Mouse (Mus musculus) liver, adult 2 months (tissue): ENCODE results near the gene Spaca4. TPM values are rescaled to one million over a fixed set of nuclear protein-coding genes. Genes with fewer than 3 reads are reported as not detected.
A peak's percentile ranks its signal among the peaks of the same experiment; 100 is the strongest.

Experiments
- DNase-seq: peaks from one replicate; pipeline ENCODE4 v3.0.0-alpha.2; 2011; ENCODE audit warnings: low read depth, low spot score; ENCODE audit errors: extremely low read depth
- H3K27ac ChIP-seq: fragments of 200-500 bp; replicated peaks from 2 replicates; pipeline ENCODE4 v1.5.1; 2012; ENCODE audit warnings: low read depth, mild to moderate bottlenecking, control low read depth, inconsistent platforms, low read length; ENCODE audit not compliant: insufficient read depth
- H3K27me3 ChIP-seq: fragments of 200-500 bp; 2 replicates; pipeline ENCODE4 v1.6.1; 2012; ENCODE audit warnings: mild to moderate bottlenecking, moderate library complexity, low read length, inconsistent platforms; ENCODE audit not compliant: control insufficient read depth, insufficient read depth
- H3K36me3 ChIP-seq: fragments of 200-500 bp; 2 replicates; pipeline ENCODE4 v1.6.1; 2012; ENCODE audit warnings: low read length, inconsistent platforms; ENCODE audit not compliant: control insufficient read depth, insufficient read depth
- H3K4me1 ChIP-seq: fragments of 200-500 bp; 2 replicates; pipeline ENCODE4 v1.6.1; 2011; ENCODE audit warnings: low read length; ENCODE audit not compliant: control insufficient read depth, insufficient read depth
- H3K4me3 ChIP-seq: fragments of 200-500 bp; 2 replicates; pipeline ENCODE4 v1.5.1; 2011; ENCODE audit warnings: low read depth, mild to moderate bottlenecking, control low read depth, low read length, moderate library complexity; ENCODE audit not compliant: insufficient read depth
- H3K79me2 ChIP-seq: fragments of 200-500 bp; 2 replicates; pipeline ENCODE4 v1.6.1; 2012; ENCODE audit warnings: inconsistent platforms, mild to moderate bottlenecking, low read length, moderate library complexity; ENCODE audit not compliant: control insufficient read depth, insufficient read depth
- H3K9ac ChIP-seq: fragments of 200-500 bp; 2 replicates; pipeline ENCODE4 v1.6.1; 2012; ENCODE audit warnings: low read depth, mild to moderate bottlenecking, control low read depth, inconsistent platforms, low read length
- CTCF ChIP-seq: fragments of 200-500 bp; IDR thresholded peaks from 2 replicates; pipeline ENCODE4 v1.5.1; 2011; ENCODE audit warnings: low read depth, low read length, control low read depth
- POLR2A ChIP-seq: fragments of 200-500 bp; IDR thresholded peaks from 2 replicates; pipeline ENCODE4 v1.6.1; 2011; ENCODE audit warnings: low read length, control low read depth; ENCODE audit not compliant: insufficient read depth; ENCODE audit errors: extremely low read depth
- WGBS: fragments of 180-500 bp; shearing (Covaris S2); methylation state at CpG from one replicate; pipeline ENCODE4 v1.1.7; 2018; 5-methylcytosine and 5-hydroxymethylcytosine counted together
- polyA plus RNA-seq: library from polyadenylated mRNA; depleted of rRNA; stranded (reverse); fragments of >200 nt; gene quantifications from 2 replicates; pipeline ENCODE4 v1.2.3, GENCODE M21; 2012
- total RNA-seq: library from RNA; depleted of rRNA; stranded (reverse); fragments of >200 nt; gene quantifications from 2 replicates; pipeline ENCODE4 v1.2.3, GENCODE M21; 2014

The Spaca4 gene
- total and polyA plus RNA-seq, 2 experiments = not detected

DNA sequence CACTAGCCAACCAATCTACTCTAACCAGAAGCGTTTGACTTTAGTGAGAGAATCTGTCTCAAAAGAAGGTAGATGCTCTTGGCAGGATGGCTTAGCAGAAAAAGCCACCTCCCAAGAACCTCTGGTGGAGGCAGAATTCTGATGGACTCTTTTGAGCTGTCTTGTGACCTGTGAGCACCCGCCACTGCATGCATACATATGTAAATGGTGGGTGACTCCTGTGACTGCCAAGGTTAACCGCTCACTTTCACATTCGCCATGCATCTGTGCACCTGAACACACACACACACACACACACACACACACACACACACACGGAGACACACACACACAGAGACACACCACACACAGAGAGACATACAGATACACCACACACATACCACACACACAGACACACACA lies 21.8 kb upstream of the Spaca4 start:
- no peak for DNase-seq
- Histone ChIP-seq H3K27ac (no peak overlapping the region), H3K4me3 (no peak overlapping the region), H3K9ac (no peak overlapping the region), H3K27me3 (no peaks in the 10 kb centered on the region; the same call in none of the 2 replicates), H3K79me2 (no peaks in the 10 kb centered on the region), H3K4me1 (no peaks in the 10 kb centered on the region), H3K36me3 (no peaks in the 10 kb centered on the region)
- WGBS = 90% methylated on average over 5 of the region's 5 CpGs
- TF ChIP-seq POLR2A = no peak
- TF ChIP-seq CTCF = no peak

DNA sequence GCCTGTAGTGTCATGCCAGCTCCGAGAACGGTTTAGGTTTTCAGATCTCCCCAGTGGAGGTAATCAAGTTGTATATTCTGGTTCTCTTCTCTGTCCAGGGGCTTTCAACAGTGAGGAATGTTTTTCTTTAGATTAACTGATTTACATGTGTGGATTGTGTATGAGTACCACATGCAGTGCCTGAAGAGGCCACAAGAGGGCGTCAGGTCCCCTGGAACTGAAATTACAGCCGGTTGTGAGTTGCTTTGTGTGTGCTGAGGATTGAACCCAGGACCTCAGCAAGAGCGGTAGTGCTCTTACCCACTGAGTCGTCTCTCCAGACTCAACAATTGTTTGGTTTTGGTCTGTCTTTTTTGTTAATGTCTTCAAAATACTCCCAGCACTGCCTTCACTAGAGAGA lies 20.9 kb upstream of the Spaca4 start:
- Histone ChIP-seq H3K4me1 (no peaks in the 10 kb centered on the region), H3K4me3 (no peak overlapping the region), H3K27me3 (no peaks in the 10 kb centered on the region; the same call in none of the 2 replicates), H3K36me3 (no peaks in the 10 kb centered on the region), H3K27ac (no peak overlapping the region), H3K9ac (no peak overlapping the region), H3K79me2 (no peaks in the 10 kb centered on the region)
- TF ChIP-seq POLR2A (no peak), CTCF (peak; percentile 57; the same call in 1 of the 2 replicates)
- DNase-seq = no peak
- WGBS = 73% methylated on average over 6 of the region's 6 CpGs

DNA sequence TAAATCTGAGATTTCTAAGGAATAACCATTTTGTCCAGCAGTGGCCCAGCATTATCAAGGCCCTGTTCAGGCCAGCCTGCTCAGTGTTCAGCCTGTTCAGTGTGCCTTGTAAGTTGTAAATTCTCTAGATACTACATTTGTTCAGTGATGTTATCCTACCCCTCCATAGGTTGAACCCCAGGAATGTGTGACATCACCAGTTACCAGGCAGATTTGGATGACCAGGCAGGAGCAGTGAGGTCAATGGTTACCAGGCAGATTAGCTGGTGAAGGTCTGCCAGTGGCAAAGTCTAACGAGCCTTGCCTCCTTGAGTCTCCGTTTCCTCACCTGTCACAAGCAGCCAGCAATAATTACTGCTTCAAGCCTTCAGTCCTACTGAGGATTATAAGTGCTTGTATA lies 18.8 kb upstream of the Spaca4 start:
- 16% methylated on average over 2 of the region's 2 CpGs for WGBS
- no peak overlapping the region for H3K4me3 ChIP-seq
- no peak overlapping the region for H3K27ac ChIP-seq
- TF ChIP-seq POLR2A (no peak), CTCF (no peak)
- no peak overlapping the region for H3K9ac ChIP-seq
- DNase-seq = peak; percentile 41
- no peaks in the 10 kb centered on the region for H3K36me3 ChIP-seq
- no peaks in the 10 kb centered on the region; the same call in 1 of the 2 replicates for H3K27me3 ChIP-seq
- H3K4me1 ChIP-seq = no peaks in the 10 kb centered on the region
- H3K79me2 ChIP-seq = no peaks in the 10 kb centered on the region

DNA sequence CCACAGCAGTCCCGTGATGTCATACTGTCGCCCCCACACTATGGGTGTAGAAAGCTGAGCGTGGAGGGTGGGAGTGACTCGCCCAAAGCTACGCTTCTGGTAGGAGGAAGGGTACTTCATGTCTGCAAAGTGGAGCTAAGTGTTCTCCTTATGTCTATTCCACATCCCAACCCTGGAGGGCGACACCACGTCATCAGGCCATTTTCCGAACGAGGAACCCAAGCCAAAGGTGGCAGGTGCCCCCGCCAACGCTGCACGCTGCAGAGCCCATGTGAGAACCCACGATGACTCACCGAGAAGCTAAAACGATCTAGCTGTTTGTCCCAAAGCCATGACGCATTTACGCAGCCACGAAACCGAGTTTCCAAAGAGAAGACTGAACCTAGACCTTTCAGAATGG lies 16.7 kb upstream of the Spaca4 start:
- Histone ChIP-seq H3K27me3 (no peaks in the 10 kb centered on the region; the same call in 1 of the 2 replicates), H3K4me1 (no peaks in the 10 kb centered on the region), H3K9ac (no peak overlapping the region), H3K36me3 (no peaks in the 10 kb centered on the region), H3K27ac (no peak overlapping the region), H3K79me2 (no peaks in the 10 kb centered on the region), H3K4me3 (no peak overlapping the region)
- DNase-seq = no peak
- 33% methylated on average over 19 of the region's 19 CpGs for WGBS
- TF ChIP-seq CTCF (no peak), POLR2A (no peak)

DNA sequence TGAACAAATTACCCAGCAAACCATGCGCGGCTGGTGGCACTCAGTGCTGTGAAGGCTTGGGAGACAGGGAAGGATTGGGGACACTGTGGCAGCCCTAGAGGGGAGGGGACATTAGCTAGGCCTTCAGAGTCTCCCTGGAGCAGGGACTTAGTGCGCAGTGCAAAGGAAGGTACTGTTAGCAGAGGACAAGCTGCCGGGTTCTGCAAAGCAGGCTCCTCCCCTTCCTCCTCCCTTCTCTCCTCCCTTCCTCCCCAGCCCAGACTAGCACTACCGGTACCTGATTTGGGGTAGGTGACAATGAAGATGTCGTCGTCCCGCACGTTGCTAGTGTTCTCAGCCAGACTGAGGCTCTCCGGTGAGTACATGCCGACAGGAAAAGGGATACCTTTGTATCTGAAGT lies 16.2 kb upstream of the Spaca4 start:
- no peaks in the 10 kb centered on the region for H3K36me3 ChIP-seq
- H3K4me3 ChIP-seq = no peak overlapping the region; the same call in 1 of the 2 replicates
- TF ChIP-seq POLR2A (no peak), CTCF (no peak)
- no peaks in the 10 kb centered on the region; the same call in 1 of the 2 replicates for H3K27me3 ChIP-seq
- H3K4me1 ChIP-seq = no peaks in the 10 kb centered on the region
- WGBS = 50% methylated on average over 11 of the region's 11 CpGs
- no peak overlapping the region for H3K9ac ChIP-seq
- DNase-seq = no peak
- no peak overlapping the region for H3K27ac ChIP-seq
- H3K79me2 ChIP-seq = no peaks in the 10 kb centered on the region

DNA sequence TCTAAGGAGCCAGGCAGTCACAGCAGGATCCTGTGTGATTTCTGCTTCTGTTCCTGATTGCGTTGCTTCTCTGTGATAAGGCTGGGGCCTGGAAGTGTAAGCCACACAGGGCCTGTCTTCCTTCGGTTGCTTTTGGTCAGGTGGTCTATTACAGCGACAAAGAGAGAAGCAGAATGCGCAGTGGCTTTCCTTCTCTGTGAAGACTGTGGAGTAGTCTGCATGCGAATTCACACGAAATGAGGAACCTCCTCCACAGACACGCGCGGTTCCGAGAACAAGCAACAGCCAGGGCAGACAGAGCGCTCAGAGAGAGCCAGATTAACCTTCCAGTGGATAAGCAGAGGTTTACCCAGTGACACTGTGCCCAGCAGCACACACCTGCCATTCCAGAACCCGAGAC lies 15.7 kb upstream of the Spaca4 start:
- H3K79me2 ChIP-seq = no peaks in the 10 kb centered on the region
- DNase-seq = no peak
- no peak overlapping the region for H3K4me3 ChIP-seq
- H3K27me3 ChIP-seq = no peaks in the 10 kb centered on the region
- no peaks in the 10 kb centered on the region for H3K36me3 ChIP-seq
- H3K9ac ChIP-seq = no peak overlapping the region
- no peaks in the 10 kb centered on the region for H3K4me1 ChIP-seq
- no peak for TF ChIP-seq CTCF
- TF ChIP-seq POLR2A = no peak
- WGBS = 81% methylated on average over 12 of the region's 12 CpGs
- no peak overlapping the region for H3K27ac ChIP-seq
